Mouse (Mus musculus) embryonic fibroblast, embryonic 13.5 days (primary cell): ENCODE results near the gene Gm9887. TPM values are rescaled to one million over a fixed set of nuclear protein-coding genes. Genes with fewer than 3 reads are reported as not detected.

Experiments
- H3K27ac ChIP-seq: 2 replicates; pipeline ENCODE4 v1.5.1; 2012; ENCODE audit warnings: low read length, control low read depth, inconsistent platforms; ENCODE audit not compliant: insufficient read depth
- H3K4me1 ChIP-seq: 2 replicates; pipeline ENCODE4 v1.6.1; 2011; ENCODE audit warnings: low read length; ENCODE audit not compliant: control insufficient read depth, insufficient read depth
- H3K4me3 ChIP-seq: 2 replicates; pipeline ENCODE4 v1.5.1; 2011; ENCODE audit warnings: mild to moderate bottlenecking, control low read depth, low read length; ENCODE audit not compliant: insufficient read depth
- CTCF ChIP-seq: IDR thresholded peaks from 2 replicates; pipeline ENCODE4 v1.5.1; 2011; ENCODE audit warnings: mild to moderate bottlenecking, control low read depth, low read length, moderate library complexity, borderline replicate concordance; ENCODE audit not compliant: insufficient read depth
- POLR2A ChIP-seq: IDR thresholded peaks from 2 replicates; pipeline ENCODE4 v1.6.1; 2011; ENCODE audit warnings: low read depth, mild to moderate bottlenecking, control low read depth, low read length, moderate library complexity
- polyA plus RNA-seq: library from polyadenylated mRNA; stranded (reverse); fragments of >200 nt; gene quantifications from 2 replicates; pipeline ENCODE4 v1.2.4, GENCODE M21; 2011; ENCODE audit warnings: low read depth; ENCODE audit not compliant: missing spikeins, insufficient read length

The Gm9887 gene
- not detected in 2 replicates for polyA plus RNA-seq

DNA sequence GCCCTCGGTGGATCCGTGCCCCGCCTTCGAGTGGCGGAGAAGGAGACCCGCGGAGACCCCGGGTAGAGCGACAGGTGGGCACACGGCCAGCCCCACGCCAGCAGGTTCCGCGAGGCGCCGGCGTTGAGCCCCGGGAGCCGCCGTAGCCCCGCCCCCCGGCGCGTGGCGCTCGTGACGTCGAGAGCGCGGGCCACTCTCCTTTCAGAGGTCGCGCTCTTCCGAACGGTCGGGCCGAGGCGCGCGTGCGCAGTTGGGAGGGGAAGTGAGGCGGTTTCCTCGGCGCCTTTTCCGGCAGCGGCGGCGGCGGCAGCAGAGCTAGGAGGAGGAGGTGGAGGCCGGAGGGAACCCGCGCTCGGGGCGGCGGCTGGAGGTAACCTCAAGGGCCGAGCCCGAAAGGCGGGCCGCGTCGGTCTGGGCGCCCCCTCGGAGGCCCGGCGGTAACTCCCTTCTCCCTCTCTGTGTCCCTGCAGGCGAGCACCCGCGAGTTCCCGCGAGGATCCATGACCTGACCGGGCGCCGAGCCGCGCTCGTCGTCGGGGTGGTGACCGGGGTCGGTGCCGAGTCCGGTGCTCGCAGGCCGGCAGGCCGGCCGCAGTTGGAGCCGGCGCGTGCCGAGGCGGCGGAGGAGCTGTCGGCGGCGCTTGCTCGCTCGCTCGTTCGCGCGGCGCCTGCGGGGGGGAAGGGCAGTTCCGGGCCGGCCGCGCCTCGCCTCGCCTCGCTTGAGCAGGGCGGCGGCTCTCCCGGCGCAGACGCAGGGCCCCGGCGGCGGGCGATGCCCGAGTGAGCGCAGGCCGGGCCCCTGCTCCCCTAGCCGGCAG, at the start of gene Gm9887, which contains the start of gene Arf6:
Gene Gm9887 (minus strand): TSS at position 605 of the 818 bp plus-strand sequence.
Gene Arf6 (plus strand): TSS at position 297 of the 818 bp plus-strand sequence.
- H3K27ac ChIP-seq: peak within 1 kb of the TSS; percentile 98
- H3K4me3 ChIP-seq: peak within 1 kb of the TSS; percentile 87
- H3K4me1 ChIP-seq: peaks cover 5% of the 10 kb centered on the region; the same call in 1 of the 2 replicates
- TF ChIP-seq POLR2A (peak; percentile 72), CTCF (no peak)

DNA sequence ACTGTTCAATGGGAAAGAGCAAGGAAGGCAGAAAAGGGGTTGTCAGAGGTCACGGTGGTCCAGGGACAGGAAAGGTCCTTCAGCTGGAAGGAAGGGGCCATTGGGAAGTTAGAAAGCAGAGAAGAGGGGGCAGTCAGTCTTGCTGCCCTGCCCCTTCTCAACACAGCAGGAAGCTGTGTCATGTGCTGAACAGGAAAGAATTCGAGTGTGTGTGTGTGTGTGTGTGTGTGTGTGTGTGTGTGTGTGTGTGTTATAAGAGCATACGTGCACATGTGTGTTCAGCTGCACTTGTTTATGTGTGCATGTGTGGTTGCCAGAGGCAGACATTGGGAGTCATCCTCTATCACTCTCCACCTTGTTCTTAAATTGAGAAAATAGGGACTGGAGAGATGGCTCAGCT, 48.5 kb upstream of the Gm9887 start:
- Histone ChIP-seq H3K4me1 (peaks cover 15% of the 10 kb centered on the region), H3K4me3 (no peak overlapping the region)
- no peak for TF ChIP-seq POLR2A
- no peak for TF ChIP-seq CTCF

DNA sequence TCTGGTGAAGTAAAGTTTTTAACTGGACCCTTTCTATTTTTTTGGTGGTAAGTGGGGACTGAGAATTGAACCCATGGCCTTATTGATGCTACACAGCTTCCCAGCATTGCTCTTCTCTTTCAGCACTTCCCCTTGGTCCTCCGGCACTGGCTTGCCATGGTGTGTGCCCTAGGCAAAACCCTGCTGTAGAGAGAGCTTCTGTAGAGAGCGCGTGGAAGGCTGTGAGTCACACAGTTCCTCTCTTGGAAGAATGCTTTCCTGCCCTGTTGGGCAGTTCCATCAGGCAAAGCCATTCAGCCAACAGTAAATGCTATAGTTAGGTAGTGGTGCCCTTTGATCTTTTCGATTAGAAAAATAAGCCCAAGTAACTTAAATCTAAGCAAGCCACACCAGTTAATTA, 47.3 kb upstream of the Gm9887 start:
- H3K4me3 ChIP-seq: no peak overlapping the region

More for the DNA sequence above, 48.5 kb upstream of the Gm9887 start:
- no peak overlapping the region for H3K27ac ChIP-seq

DNA sequence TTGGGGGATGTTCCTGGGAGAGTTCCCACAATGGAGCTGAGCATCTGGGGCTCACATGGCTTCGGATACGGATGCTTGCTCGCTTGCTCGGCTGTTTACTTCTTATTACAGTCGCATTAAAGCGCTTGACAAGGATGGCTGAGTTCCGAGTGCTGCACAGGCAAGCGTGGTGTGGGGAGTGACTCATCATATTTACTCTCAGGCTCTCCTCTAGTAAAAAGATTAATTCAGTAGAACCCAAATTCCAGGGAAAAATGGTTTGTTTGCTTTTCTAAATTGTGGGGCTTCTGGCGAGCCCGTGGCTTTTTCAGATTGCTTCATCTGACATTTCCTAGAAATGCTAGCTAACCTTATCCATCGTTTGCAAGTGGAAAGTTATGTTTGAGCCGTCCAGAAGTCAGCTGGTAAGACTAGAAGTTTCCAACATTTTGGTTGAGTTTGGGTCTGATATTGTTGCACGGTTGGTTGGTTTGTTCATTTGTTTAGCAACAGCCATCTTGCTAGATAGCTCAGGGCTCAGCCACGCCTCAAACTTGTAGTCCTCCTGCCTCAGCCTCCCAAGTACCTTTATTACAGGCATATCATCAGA, 46.9 kb upstream of the Gm9887 start:
- Histone ChIP-seq H3K4me3 (no peak overlapping the region), H3K27ac (peak overlapping the region; percentile 77), H3K4me1 (peaks cover 15% of the 10 kb centered on the region)
- no peak for TF ChIP-seq POLR2A
- TF ChIP-seq CTCF: no peak

More for the DNA sequence above, 47.3 kb upstream of the Gm9887 start:
- TF ChIP-seq POLR2A (no peak), CTCF (no peak)
- Histone ChIP-seq H3K4me1 (peaks cover 15% of the 10 kb centered on the region), H3K27ac (peak overlapping the region; percentile 77)

DNA sequence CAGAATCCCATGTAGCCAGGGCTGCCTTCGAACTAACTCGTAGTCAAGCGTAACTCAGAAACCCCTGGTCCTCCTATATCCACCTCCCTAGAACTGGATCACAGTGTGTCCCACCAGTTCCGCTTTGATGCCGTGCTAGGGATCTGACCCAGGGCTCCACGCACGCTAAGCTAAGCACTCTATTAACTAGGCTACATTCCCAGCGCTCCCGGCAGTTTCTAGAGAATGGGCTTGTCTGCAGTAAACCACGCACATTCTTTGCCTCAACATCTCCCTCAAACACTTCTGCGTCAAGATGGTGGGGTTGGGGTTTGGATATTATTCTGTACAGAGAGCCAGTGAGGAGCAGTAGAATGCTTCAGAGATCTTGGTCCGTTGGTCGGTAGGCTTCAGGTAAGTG, 46.3 kb upstream of the Gm9887 start:
- peak overlapping the region; percentile 41; the same call in 1 of the 2 replicates for H3K27ac ChIP-seq
- no peak for TF ChIP-seq CTCF
- TF ChIP-seq POLR2A: no peak
- H3K4me3 ChIP-seq: no peak overlapping the region
- peaks cover 15% of the 10 kb centered on the region for H3K4me1 ChIP-seq

DNA sequence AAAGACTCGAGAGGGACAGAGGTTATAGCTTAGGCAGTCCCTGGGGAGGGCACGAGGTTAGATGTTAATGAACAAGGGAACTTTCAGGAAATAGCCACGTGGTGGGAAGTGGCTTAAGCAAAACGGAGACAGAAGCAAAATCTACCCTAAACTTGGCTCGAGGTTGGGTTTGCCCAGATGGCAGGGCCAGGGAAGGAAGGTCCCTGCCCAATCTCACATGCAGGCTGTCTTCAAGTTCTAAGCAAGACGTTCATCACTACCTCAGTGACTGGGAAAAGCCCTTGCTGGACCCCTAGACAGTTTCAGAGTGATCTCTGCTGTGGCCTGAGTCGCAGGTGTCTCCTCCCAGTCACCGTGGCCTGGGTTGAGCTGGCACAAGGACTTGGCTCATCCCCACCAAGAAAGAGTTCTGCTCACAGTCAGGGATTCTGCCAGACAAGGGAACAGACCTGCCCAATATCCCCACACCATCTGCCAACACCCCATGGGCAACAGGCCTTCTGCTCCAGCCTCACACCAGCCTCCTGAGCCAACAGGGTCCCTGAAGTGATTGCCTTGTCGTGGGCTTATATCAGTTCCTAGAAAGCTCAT, 45.5 kb upstream of the Gm9887 start:
- Histone ChIP-seq H3K4me3 (no peak overlapping the region), H3K4me1 (peaks cover 15% of the 10 kb centered on the region), H3K27ac (no peak overlapping the region)
- TF ChIP-seq POLR2A (no peak), CTCF (no peak)

DNA sequence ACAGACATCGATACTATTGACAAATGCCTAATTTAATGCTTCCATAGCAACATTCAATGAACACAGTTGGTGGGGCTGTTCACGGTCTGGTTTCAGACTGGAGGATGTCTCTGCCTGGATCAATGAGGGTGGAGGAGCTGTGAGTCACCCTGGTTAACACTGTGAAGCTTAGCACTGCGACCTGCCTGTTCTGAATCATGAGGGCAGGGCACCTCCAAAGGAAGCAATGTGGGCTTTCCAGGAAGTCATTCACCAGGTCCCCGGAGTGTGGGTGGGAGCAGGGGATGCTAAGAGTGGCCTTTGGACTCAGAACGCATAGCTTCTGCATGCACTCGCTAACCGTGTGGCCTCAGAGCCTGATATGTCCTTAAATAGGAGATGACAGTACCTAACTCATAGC, 44.5 kb upstream of the Gm9887 start:
- H3K4me1 ChIP-seq: peaks cover 18% of the 10 kb centered on the region
- TF ChIP-seq POLR2A (no peak), CTCF (no peak)
- no peak overlapping the region for H3K4me3 ChIP-seq
- 0 out of 2 replicates have a peak overlapping the region, but pooled peaks have one; percentile 5 for H3K27ac ChIP-seq

DNA sequence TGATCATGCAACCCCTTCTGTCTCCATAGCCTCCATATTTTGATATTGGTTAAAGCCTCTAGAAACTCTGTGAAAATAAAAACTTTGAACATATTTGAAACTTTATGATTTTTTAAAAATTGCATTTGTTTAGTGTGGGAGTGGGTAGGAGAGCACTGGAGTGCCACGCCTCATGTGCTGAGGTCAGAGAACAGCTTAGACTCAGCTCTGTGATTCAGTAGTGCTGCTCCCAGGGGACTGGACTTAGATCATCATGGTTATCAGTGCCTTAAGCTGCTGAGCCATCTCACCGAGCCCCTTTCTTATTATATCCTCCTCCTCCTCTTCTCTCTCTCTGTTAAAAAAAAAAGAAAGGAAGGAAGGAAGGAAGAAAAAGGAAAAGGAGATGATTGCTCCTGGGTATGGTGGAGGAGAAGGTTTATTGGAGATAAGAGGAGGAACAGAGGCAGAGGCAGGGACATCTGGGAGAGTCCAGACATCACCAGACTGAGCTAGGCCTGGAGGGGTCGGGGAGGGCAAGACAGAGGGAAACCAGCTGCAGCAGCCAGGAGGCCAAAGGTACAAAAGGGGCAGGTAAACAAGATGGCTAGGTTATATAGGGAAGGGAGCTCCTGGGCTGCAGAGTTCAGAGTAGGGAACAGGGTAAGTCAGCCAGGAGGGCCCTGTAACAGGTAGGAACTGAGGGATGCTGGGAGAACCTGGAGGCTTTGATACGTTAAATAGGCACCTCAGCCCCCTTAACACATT, 42.7 kb upstream of the Gm9887 start:
- Histone ChIP-seq H3K27ac (no peak overlapping the region), H3K4me1 (peaks cover 24% of the 10 kb centered on the region), H3K4me3 (no peak overlapping the region)
- TF ChIP-seq CTCF: no peak
- TF ChIP-seq POLR2A: no peak

DNA sequence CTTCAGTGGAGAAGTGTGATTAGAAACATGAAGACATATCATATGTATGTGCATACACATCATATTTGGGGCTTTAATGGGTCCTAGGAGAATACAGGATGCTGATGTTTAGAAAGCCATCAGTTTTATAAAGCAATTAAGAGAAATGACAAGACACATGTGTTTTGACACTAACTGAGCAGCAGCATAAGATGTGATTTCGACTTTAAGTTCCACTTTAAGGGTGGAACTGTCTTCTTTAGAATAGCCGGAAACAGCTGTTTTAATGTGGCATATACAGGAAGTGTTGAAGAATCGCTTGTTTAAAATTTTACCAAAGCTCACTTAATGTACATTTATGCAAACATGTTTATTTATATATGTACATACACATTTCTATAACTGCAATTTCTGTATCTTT, 41.0 kb upstream of the Gm9887 start:
- Histone ChIP-seq H3K4me3 (no peak overlapping the region), H3K27ac (no peak overlapping the region), H3K4me1 (peaks cover 15% of the 10 kb centered on the region)
- TF ChIP-seq CTCF (no peak), POLR2A (no peak)
